Mouse (Mus musculus) stomach, embryonic 16.5 days (tissue): ENCODE results near the gene Gm21954. TPM values are rescaled to one million over a fixed set of nuclear protein-coding genes. Genes with fewer than 3 reads are reported as not detected.
A peak's percentile ranks its signal among the peaks of the same experiment; 100 is the strongest.

ENCODE experiments used
- ATAC-seq: fragments of 200-750 bp; cut with Nextera tagmentation; 2 replicates; pipeline ENCODE4 v1.8.0; 2017; ENCODE audit warnings: moderate number of reproducible peaks, moderate TSS enrichment; ENCODE audit not compliant: insufficient read depth, low FRiP score
- H3K27ac ChIP-seq: fragments of 300-500 bp; sonication (generic); 2 replicates; pipeline ENCODE4 v1.5.1; 2014; ENCODE audit warnings: low read length
- H3K27me3 ChIP-seq: fragments of 300-500 bp; sonication (generic); 2 replicates; pipeline ENCODE4 v1.6.1; 2014; ENCODE audit warnings: low read length, control low read depth, mixed read lengths; ENCODE audit not compliant: control insufficient read depth, insufficient read depth
- H3K36me3 ChIP-seq: fragments of 300-500 bp; sonication (generic); 2 replicates; pipeline ENCODE4 v1.6.1; 2014; ENCODE audit warnings: low read length; ENCODE audit not compliant: control insufficient read depth, insufficient read depth
- H3K4me1 ChIP-seq: fragments of 300-500 bp; sonication (generic); 2 replicates; pipeline ENCODE4 v1.6.1; 2014; ENCODE audit warnings: low read length, control low read depth, mixed read lengths; ENCODE audit not compliant: control insufficient read depth, insufficient read depth
- H3K4me2 ChIP-seq: fragments of 300-500 bp; sonication (generic); 2 replicates; pipeline ENCODE4 v1.6.1; 2014; ENCODE audit warnings: low read depth, low read length, mixed read lengths
- H3K4me3 ChIP-seq: fragments of 300-500 bp; sonication (generic); replicated peaks from 2 replicates; pipeline ENCODE4 v1.5.1; 2014; ENCODE audit warnings: mild to moderate bottlenecking, low read length
- H3K9ac ChIP-seq: fragments of 300-500 bp; sonication (generic); 2 replicates; pipeline ENCODE4 v1.6.1; 2014; ENCODE audit warnings: low read length
- H3K9me3 ChIP-seq: fragments of 300-500 bp; sonication (generic); replicated peaks from 2 replicates; pipeline ENCODE4 v1.6.1; 2016; ENCODE audit warnings: low read length, control low read depth; ENCODE audit not compliant: control insufficient read depth
- WGBS: fragments of 180-500 bp; shearing (Covaris S2); extraction: QIAGEN DNeasy Blood & Tissue Kit; methylation state at CpG from one replicate; pipeline ENCODE4 v1.1.7; 2014; 5-methylcytosine and 5-hydroxymethylcytosine counted together
- polyA plus RNA-seq: library from polyadenylated mRNA; unstranded; fragments of >200 nt; fragmentation: Nextera tagmentation; extraction: Ambion mirVana; gene quantifications from 2 replicates; pipeline ENCODE4 v1.2.1, GENCODE M21; 2015

The Gm21954 gene
- polyA plus RNA-seq, 1 experiment from 2014 or later: not detected

- ATAC-seq: no peak
- Histone ChIP-seq H3K9me3 (no peaks in the 10 kb centered on the region), H3K4me2 (no peak overlapping the region), H3K4me1 (no peaks in the 10 kb centered on the region), H3K27ac (no peak overlapping the region), H3K36me3 (no peaks in the 10 kb centered on the region), H3K4me3 (no peak overlapping the region), H3K9ac (no peak overlapping the region), H3K27me3 (no peaks in the 10 kb centered on the region)
- 69% methylated on average over 6 of the region's 6 CpGs for WGBS
These were observed 1.1 kb upstream of the Gm21954 start for GRCm38 (mm10) chr3:55473146-55473545.

DNA sequence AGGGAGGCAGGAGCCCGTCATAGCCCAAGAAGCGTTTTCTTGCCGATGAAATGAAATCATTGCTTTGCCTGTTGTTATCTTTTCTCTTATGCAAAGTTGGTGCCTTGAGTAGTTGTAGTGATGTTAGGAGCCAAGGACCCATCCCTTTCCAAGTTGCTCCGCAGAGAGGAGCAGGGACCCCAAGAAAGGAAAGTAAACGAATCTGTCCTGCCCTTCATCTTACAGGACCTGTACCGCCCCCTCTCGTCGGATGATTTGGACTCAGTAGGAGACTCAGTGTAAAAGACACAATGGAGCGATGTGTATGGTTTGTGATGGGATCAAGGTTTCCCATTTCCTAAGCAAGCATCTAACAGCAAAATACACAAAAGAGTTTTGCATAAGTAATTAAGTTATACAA, 5.7 kb downstream of the Gm21954 start:
- Histone ChIP-seq H3K36me3 (no peaks in the 10 kb centered on the region), H3K4me2 (no peak overlapping the region), H3K4me3 (no peak overlapping the region), H3K27ac (no peak overlapping the region), H3K27me3 (no peaks in the 10 kb centered on the region), H3K9ac (no peak overlapping the region), H3K9me3 (no peaks in the 10 kb centered on the region), H3K4me1 (no peaks in the 10 kb centered on the region)
- WGBS: 70% methylated on average over 9 of the region's 9 CpGs
- no peak for ATAC-seq

- ATAC-seq: no peak
- WGBS: 68% methylated on average over 8 of the region's 8 CpGs
These were observed 6.2 kb downstream of the Gm21954 start for GRCm38 (mm10) chr3:55465785-55466184.

DNA sequence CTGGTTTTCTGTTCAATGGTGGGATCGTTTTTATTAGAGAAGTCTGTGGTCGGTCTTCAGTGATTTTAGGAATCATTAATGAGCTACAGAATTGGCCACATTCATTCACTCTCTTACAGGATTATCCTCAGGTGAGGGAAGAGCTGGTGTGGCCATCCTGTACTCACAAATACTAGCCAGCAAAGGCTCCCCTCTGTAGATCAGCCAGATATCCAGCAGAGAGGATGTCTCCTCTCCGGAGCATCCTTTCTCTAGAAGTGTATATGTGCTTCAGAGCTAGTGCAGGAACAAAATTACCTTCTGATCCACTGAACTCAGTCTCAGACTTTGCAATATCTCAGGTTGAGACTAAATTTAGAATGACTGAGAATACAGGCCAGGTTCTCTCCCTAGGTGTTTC, 7.8 kb downstream of the Gm21954 start:
- H3K27ac ChIP-seq: no peak overlapping the region
- no peaks in the 10 kb centered on the region for H3K36me3 ChIP-seq
- no peaks in the 10 kb centered on the region for H3K9me3 ChIP-seq
- H3K4me3 ChIP-seq: no peak overlapping the region
- H3K27me3 ChIP-seq: no peaks in the 10 kb centered on the region
- ATAC-seq: no peak
- H3K9ac ChIP-seq: no peak overlapping the region
- 70% methylated on average over 3 of the region's 3 CpGs for WGBS
- H3K4me1 ChIP-seq: no peaks in the 10 kb centered on the region
- H3K4me2 ChIP-seq: no peak overlapping the region

More at GRCm38 (mm10) chr3:55465785-55466184, 6.2 kb downstream of the Gm21954 start:
- no peaks in the 10 kb centered on the region for H3K36me3 ChIP-seq
- no peaks in the 10 kb centered on the region for H3K4me1 ChIP-seq
- no peak overlapping the region for H3K9ac ChIP-seq
- H3K9me3 ChIP-seq: no peaks in the 10 kb centered on the region
- H3K27me3 ChIP-seq: no peaks in the 10 kb centered on the region
- no peak overlapping the region for H3K4me2 ChIP-seq
- no peak overlapping the region for H3K27ac ChIP-seq
- H3K4me3 ChIP-seq: no peak overlapping the region

DNA sequence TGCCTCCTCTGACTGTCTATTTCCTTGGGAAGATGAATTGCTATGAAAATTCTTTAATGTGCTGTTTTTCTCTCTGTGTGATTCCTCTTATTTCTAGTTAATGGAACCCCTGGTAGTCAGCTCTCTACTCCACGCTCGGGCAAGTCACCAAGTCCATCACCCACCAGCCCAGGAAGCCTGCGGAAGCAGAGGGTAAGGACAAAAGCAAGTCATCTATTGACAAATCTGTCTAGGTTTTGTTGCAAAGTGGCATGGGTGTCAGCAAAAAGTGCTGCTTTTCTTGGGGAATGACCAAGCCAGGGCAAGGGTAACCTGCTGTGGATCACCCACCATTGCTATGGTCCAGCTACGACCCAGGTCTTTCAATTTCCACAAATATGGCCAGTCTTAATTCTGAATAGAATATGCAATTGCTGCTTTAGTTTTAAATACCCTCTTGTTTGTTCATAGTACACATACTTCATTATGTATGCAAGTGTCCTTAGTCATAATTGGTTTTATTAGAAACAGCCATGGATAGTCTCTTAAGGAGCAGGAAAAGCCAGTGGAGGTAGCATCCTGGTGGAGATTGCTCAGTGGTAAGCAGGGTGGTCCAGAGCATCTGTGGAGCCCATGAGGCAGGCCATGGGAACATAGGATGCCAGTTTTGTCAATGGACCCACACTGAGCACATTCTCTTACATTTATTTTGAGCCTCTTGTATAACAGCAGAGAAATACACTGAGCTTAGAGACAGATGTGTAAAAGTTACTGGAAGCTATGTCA, 8.9 kb downstream of the Gm21954 start:
- ATAC-seq: no peak
- Histone ChIP-seq H3K9me3 (no peaks in the 10 kb centered on the region), H3K4me1 (no peaks in the 10 kb centered on the region), H3K27ac (no peak overlapping the region), H3K36me3 (no peaks in the 10 kb centered on the region), H3K27me3 (no peaks in the 10 kb centered on the region), H3K4me3 (no peak overlapping the region), H3K4me2 (no peak overlapping the region), H3K9ac (no peak overlapping the region)
- 93% methylated on average over 4 of the region's 4 CpGs for WGBS

GRCm38 (mm10) chr3:55461685-55462655, 10.0 kb downstream of the Gm21954 start:
- H3K36me3 ChIP-seq: no peaks in the 10 kb centered on the region
- H3K27ac ChIP-seq: no peak overlapping the region
- H3K9ac ChIP-seq: no peak overlapping the region; the same call in 1 of the 2 replicates
- no peaks in the 10 kb centered on the region for H3K4me1 ChIP-seq
- ATAC-seq: no peak; the same call in 1 of the 2 replicates
- no peaks in the 10 kb centered on the region for H3K9me3 ChIP-seq
- 2% methylated on average over 17 of the region's 17 CpGs for WGBS
- peak overlapping the region; percentile 30 for H3K4me3 ChIP-seq
- peak overlapping the region; percentile 54 for H3K4me2 ChIP-seq
- H3K27me3 ChIP-seq: no peaks in the 10 kb centered on the region

DNA sequence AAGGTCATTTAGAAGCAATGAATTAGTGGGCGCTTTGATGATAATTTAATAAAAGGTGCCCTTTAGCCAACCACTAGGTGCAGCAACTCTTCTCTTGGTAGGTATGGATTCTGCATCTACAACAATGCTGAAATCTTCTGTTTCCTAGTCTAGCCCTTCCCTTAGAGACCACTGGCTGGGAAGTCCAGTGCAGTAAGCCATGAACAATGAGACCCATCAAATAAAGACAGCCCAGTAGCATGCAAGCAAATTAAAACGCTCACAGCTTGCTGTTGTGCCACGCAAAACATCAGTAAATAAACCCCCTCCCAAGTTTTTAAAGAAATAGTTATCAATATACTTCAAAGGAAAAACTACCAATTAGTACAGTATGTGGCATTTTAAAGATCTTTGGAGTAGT, 10.9 kb downstream of the Gm21954 start:
- no peak for ATAC-seq
- no peak overlapping the region for H3K9ac ChIP-seq
- H3K27ac ChIP-seq: no peak overlapping the region
- no peaks in the 10 kb centered on the region for H3K4me1 ChIP-seq
- H3K27me3 ChIP-seq: no peaks in the 10 kb centered on the region
- H3K4me2 ChIP-seq: no peak overlapping the region
- H3K9me3 ChIP-seq: no peaks in the 10 kb centered on the region
- no peak overlapping the region for H3K4me3 ChIP-seq
- no peaks in the 10 kb centered on the region for H3K36me3 ChIP-seq
- 58% methylated on average over 3 of the region's 3 CpGs for WGBS

GRCm38 (mm10) chr3:55452464-55452863, 19.5 kb downstream of the Gm21954 start:
- 90% methylated on average over 2 of the region's 2 CpGs for WGBS
- H3K4me3 ChIP-seq: no peak overlapping the region
- H3K27me3 ChIP-seq: no peaks in the 10 kb centered on the region
- H3K9ac ChIP-seq: no peak overlapping the region
- H3K9me3 ChIP-seq: peaks cover 3% of the 10 kb centered on the region; the same call in 1 of the 2 replicates
- H3K27ac ChIP-seq: no peak overlapping the region
- no peaks in the 10 kb centered on the region for H3K36me3 ChIP-seq
- no peak for ATAC-seq
- no peaks in the 10 kb centered on the region for H3K4me1 ChIP-seq
- no peak overlapping the region for H3K4me2 ChIP-seq

DNA sequence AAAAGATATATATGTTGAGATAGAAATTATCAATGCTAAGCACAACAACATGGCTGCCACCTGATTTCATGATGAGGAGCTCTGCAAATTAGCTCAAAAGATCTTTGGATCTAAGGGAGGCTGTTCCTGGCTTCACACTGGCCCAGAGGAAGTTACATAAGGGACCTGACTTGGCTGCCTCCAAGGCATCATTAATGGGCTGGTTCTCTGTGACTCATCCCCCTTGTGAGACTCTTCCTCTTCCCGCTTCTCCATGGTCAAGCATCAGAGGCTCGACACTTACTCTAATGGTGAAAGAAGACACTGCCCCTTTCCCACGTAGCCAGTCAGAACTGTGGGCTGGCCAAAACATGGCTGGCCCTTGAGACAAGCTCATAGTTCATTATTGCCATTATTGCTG, 20.1 kb downstream of the Gm21954 start:
- H3K36me3 ChIP-seq: no peaks in the 10 kb centered on the region
- H3K4me2 ChIP-seq: no peak overlapping the region
- H3K27ac ChIP-seq: no peak overlapping the region
- H3K9me3 ChIP-seq: peaks cover 3% of the 10 kb centered on the region; the same call in 1 of the 2 replicates
- no peak overlapping the region for H3K9ac ChIP-seq
- H3K4me1 ChIP-seq: no peaks in the 10 kb centered on the region
- WGBS: 74% methylated on average over 3 of the region's 3 CpGs
- no peak overlapping the region for H3K4me3 ChIP-seq
- ATAC-seq: no peak
- H3K27me3 ChIP-seq: no peaks in the 10 kb centered on the region
